Comparison of ENCODE assay signal across 8 mouse cellular contexts in the genomic region with DNA sequence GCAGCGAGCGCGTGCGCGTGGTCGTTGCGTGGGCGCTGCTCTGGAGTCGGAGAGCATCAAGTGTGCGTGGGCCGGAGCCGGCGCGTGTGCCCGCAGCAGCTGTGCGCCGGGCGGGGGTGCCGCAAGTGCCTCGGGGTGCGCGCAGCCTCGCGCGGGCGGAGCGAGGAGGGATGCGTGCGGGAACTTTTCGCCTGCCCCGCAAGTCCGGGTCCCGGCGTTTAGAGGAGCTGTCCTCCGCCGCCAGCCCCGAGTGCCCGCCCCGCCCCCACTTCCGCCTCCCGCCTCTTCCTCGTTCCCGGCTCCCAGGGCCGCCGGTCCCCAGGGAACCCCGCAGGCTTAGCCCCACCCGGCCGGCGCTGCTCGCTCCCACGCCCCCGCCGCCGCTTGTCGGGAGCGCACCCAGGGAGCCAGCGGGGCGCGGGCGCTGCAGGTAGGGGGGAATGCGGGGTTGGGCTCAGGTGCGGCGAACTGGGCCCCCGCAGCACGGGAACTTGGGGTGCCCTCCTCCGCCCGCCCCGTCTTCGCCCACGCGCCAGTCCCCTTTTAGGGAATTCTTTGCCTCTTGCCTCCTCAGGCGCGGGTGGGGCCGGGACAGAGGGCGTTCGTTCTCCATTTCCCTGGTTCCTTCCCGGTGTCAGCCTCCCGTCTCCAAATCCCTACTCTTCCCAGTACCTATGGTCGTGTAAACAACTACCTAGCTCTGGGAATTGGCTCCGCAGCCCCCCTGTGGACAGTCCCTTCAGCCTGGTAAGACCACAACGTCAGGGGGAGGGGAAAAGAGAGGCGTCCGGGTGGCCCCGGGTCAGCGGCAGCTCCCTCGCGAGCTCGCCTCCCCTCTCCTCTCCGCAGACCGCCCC. TPM values are rescaled to one million over a fixed set of nuclear protein-coding genes. Genes with fewer than 3 reads are reported as not detected.
DNase-seq lines count a peak whose midpoint lies in the region; ATAC-seq and TF ChIP-seq lines count a peak whose summit lies in the region.

No protein-coding gene starts in this region.

- H3K4me2 ChIP-seq in forebrain, embryonic 16.5 days (ENCODE audit: low read length): peak overlapping the region; percentile 99
- peak overlapping the region; percentile 83 for H3K4me2 ChIP-seq in liver, postnatal 0 days (ENCODE audit: low read depth, low read length)
- H3K4me2 ChIP-seq in neural tube, embryonic 13.5 days: peak overlapping the region; percentile 100

- no peak for TF ChIP-seq EP300 in liver, postnatal 0 days (IDR thresholded peaks at IDR 0.05; ENCODE audit: low read depth)

- H3K4me3 ChIP-seq in G1E (ENCODE audit: low read depth, low read length): peak overlapping the region; percentile 78
- peak overlapping the region; percentile 87 for H3K4me3 ChIP-seq in brown adipose tissue, adult 24 weeks (ENCODE audit: insufficient read depth, low read depth, low read length)
- H3K4me3 ChIP-seq in forebrain, embryonic 16.5 days (replicated peaks; ENCODE audit: low read length): peak overlapping the region; percentile 74
- H3K4me3 ChIP-seq in layer of hippocampus, adult 2 months: peak overlapping the region; percentile 89
- H3K4me3 ChIP-seq in liver, postnatal 0 days (ENCODE audit: low read depth, low read length): peak overlapping the region; percentile 56
- H3K4me3 ChIP-seq in neural tube, embryonic 13.5 days: peak overlapping the region; percentile 71

- peak overlapping the region; percentile 67 for H3K9ac ChIP-seq in forebrain, embryonic 16.5 days (replicated peaks; ENCODE audit: low read depth, low read length)
- H3K9ac ChIP-seq in liver, postnatal 0 days (replicated peaks): peak overlapping the region; percentile 57
- peak overlapping the region; percentile 78 for H3K9ac ChIP-seq in neural tube, embryonic 13.5 days

- ATAC-seq in G1E (ENCODE audit: extremely low read depth, insufficient number of reproducible peaks, low FRiP score, poor library complexity, severe bottlenecking): no peak; the same call in 1 of the 2 replicates
- peak; percentile 70 for ATAC-seq in forebrain, embryonic 16.5 days
- peak; percentile 47; the same call in 1 of the 2 replicates for ATAC-seq in liver, postnatal 0 days
- peak; percentile 63 for ATAC-seq in neural tube, embryonic 13.5 days (ENCODE audit: low read depth)
- no peak for ATAC-seq in erythroid progenitor cell, adult 5-6 weeks (replicated peaks; ENCODE audit: low FRiP score, poor library complexity, severe bottlenecking)

- peaks cover 26% of the 10 kb centered on the region for H3K4me1 ChIP-seq in G1E (ENCODE audit: insufficient read depth, low read depth, low read length)
- H3K4me1 ChIP-seq in brown adipose tissue, adult 24 weeks (ENCODE audit: control insufficient read depth, insufficient read depth, insufficient read length, low read length): no peaks in the 10 kb centered on the region
- peaks cover 16% of the 10 kb centered on the region for H3K4me1 ChIP-seq in forebrain, embryonic 16.5 days (replicated peaks; ENCODE audit: control insufficient read depth, insufficient read depth, low read length)
- peaks cover 7% of the 10 kb centered on the region; the same call in 1 of the 2 replicates for H3K4me1 ChIP-seq in liver, postnatal 0 days (ENCODE audit: insufficient read depth)
- peaks cover 21% of the 10 kb centered on the region for H3K4me1 ChIP-seq in neural tube, embryonic 13.5 days (replicated peaks)

- intact Hi-C loops in heart, postnatal 36 days (cut with DNase I): loop anchor here (1.0 kb wide), 2 partner anchors 25 to 27 kb away; no protein-coding TSS in a partner anchor

- H3K36me3 ChIP-seq in G1E (replicated peaks): peaks cover 47% of the 10 kb centered on the region
- peaks cover 5% of the 10 kb centered on the region; the same call in 1 of the 2 replicates for H3K36me3 ChIP-seq in forebrain, embryonic 16.5 days (ENCODE audit: control insufficient read depth, insufficient read depth)
- 0 out of 2 replicates have a peak, but pooled peaks cover 5% of the 10 kb centered on the region for H3K36me3 ChIP-seq in liver, postnatal 0 days (replicated peaks; ENCODE audit: insufficient read depth, low read length)
- peaks cover 11% of the 10 kb centered on the region for H3K36me3 ChIP-seq in neural tube, embryonic 13.5 days

- peaks cover 13% of the 10 kb centered on the region; the same call in 1 of the 2 replicates for H3K27me3 ChIP-seq in G1E (ENCODE audit: insufficient read depth, low read length)
- peaks cover 2% of the 10 kb centered on the region; the same call in 1 of the 2 replicates for H3K27me3 ChIP-seq in forebrain, embryonic 16.5 days (replicated peaks; ENCODE audit: control insufficient read depth, insufficient read depth, low read length)
- peaks cover 16% of the 10 kb centered on the region for H3K27me3 ChIP-seq in liver, postnatal 0 days (ENCODE audit: insufficient read depth, low read length)
- H3K27me3 ChIP-seq in neural tube, embryonic 13.5 days: peaks cover 27% of the 10 kb centered on the region

- H3K9me3 ChIP-seq in G1E (replicated peaks): no peaks in the 10 kb centered on the region
- H3K9me3 ChIP-seq in forebrain, embryonic 16.5 days (ENCODE audit: control insufficient read depth, low read length): no peaks in the 10 kb centered on the region
- no peaks in the 10 kb centered on the region for H3K9me3 ChIP-seq in liver, postnatal 0 days (ENCODE audit: low read length)
- no peaks in the 10 kb centered on the region for H3K9me3 ChIP-seq in neural tube, embryonic 13.5 days

- TF ChIP-seq CTCF in G1E (IDR thresholded peaks at IDR 0.05; ENCODE audit: low read depth, low read length): no peak
- no peak; the same call in 1 of the 2 replicates for TF ChIP-seq CTCF in layer of hippocampus, adult 2 months (conservative IDR thresholded peaks at IDR 0.05)
- no peak for TF ChIP-seq CTCF in liver, postnatal 0 days (IDR thresholded peaks at IDR 0.05; ENCODE audit: low read depth)

- DNase-seq in G1E (ENCODE audit: low spot score): peak; percentile 51
- peak; percentile 80 to 85 for DNase-seq in heart, postnatal 36 days
- peak in 1 of 2 experiments; percentile 74 for DNase-seq in layer of hippocampus, adult 2 months (ENCODE audit: low spot score in 2 of 2)
- peak; percentile 63 for DNase-seq in liver, postnatal 0 days

- H3K27ac ChIP-seq in brown adipose tissue, adult 24 weeks (replicated peaks; ENCODE audit: low read depth, low read length): peak overlapping the region; percentile 75
- H3K27ac ChIP-seq in forebrain, embryonic 16.5 days (ENCODE audit: low read length): no peak overlapping the region
- H3K27ac ChIP-seq in layer of hippocampus, adult 2 months: peak overlapping the region; percentile 99
- no peak overlapping the region for H3K27ac ChIP-seq in liver, postnatal 0 days (ENCODE audit: low read depth)
- H3K27ac ChIP-seq in neural tube, embryonic 13.5 days (replicated peaks): no peak overlapping the region

- WGBS in forebrain, embryonic 16.5 days: 0% methylated on average over 70 of the region's 90 CpGs
- WGBS in liver, postnatal 0 days (ENCODE audit: insufficient replicate concordance): under 1% methylated on average over 48 of the region's 90 CpGs
- under 1% methylated on average over 80 of the region's 90 CpGs for WGBS in neural tube, embryonic 13.5 days

RNA-seq across cellular contexts. Expression of gene Dbndd2, which starts 0.6 kb away (rescaled TPM):
- total RNA-seq in G1E (2014; fragmentation: Nextera tagmentation) (6.2 and 11.7 TPM in 2 replicates), G1E (2017) (5.5 and 8.9 TPM in 2 replicates)
- 22.3 and 25.1 TPM in 2 replicates for polyA plus RNA-seq in G1E (2012)
- polyA plus RNA-seq in brown adipose tissue, adult 24 weeks (2012; ENCODE audit: insufficient read depth, insufficient read length, missing spikeins): 23.0 and 26.8 TPM in 2 replicates
- 5.3 and 9.2 TPM in 2 replicates for polyA plus RNA-seq in forebrain, embryonic 16.5 days (2015; fragmentation: Nextera tagmentation; extraction: Ambion mirVana)
- 10 to 100 TPM; 14.3 to 15.8 TPM for total RNA-seq in heart, postnatal 36 days (2021)
- 100 to 1,000 TPM; 111 to 112 TPM for total RNA-seq in layer of hippocampus, adult 2 months (2021)
- polyA plus RNA-seq in liver, postnatal 0 days (2015; fragmentation: Nextera tagmentation; extraction: Ambion mirVana): 2.7 TPM in 2 replicates
- 10.3 and 11.9 TPM in 2 replicates for polyA plus RNA-seq in neural tube, embryonic 13.5 days (2015; fragmentation: Nextera tagmentation; extraction: Ambion mirVana)
- total RNA-seq in erythroid progenitor cell, adult 5-6 weeks (2015; ENCODE audit: low replicate concordance): 6.3 TPM in 1 of 2 replicates, not detected in the other
- total RNA-seq in erythroid progenitor cell, adult 5-6 weeks (2017; ENCODE audit: low replicate concordance): 0.61 TPM in 1 of 2 replicates, not detected in the other

RNA-seq across cellular contexts. Expression of gene Pigt, which starts 10.8 kb away (rescaled TPM):
- 68.5 and 84.3 TPM in 2 replicates for total RNA-seq in G1E (2014; fragmentation: Nextera tagmentation)
- total RNA-seq in G1E (2017): 22.9 and 23.2 TPM in 2 replicates
- 81.0 and 94.4 TPM in 2 replicates for polyA plus RNA-seq in G1E (2012)
- polyA plus RNA-seq in brown adipose tissue, adult 24 weeks (2012; ENCODE audit: insufficient read depth, insufficient read length, missing spikeins): 15.7 and 21.6 TPM in 2 replicates
- 58.6 and 68.3 TPM in 2 replicates for polyA plus RNA-seq in forebrain, embryonic 16.5 days (2015; fragmentation: Nextera tagmentation; extraction: Ambion mirVana)
- total RNA-seq in heart, postnatal 36 days (2021): 10 to 100 TPM; 34.2 to 35.6 TPM
- 10 to 100 TPM; 79.3 to 84.1 TPM for total RNA-seq in layer of hippocampus, adult 2 months (2021)
- polyA plus RNA-seq in liver, postnatal 0 days (2015; fragmentation: Nextera tagmentation; extraction: Ambion mirVana): 24.3 and 25.1 TPM in 2 replicates
- polyA plus RNA-seq in neural tube, embryonic 13.5 days (2015; fragmentation: Nextera tagmentation; extraction: Ambion mirVana): 69.1 and 71.8 TPM in 2 replicates
- total RNA-seq in erythroid progenitor cell, adult 5-6 weeks (2015; ENCODE audit: low replicate concordance): 18.0 and 22.7 TPM in 2 replicates
- 7.7 and 26.9 TPM in 2 replicates for total RNA-seq in erythroid progenitor cell, adult 5-6 weeks (2017; ENCODE audit: low replicate concordance)

RNA-seq across cellular contexts. Expression of gene Trp53tg5, which starts 13.0 kb away (rescaled TPM):
- not detected in 2 replicates for total RNA-seq in G1E (2014; fragmentation: Nextera tagmentation)
- 0.29 TPM in 1 of 2 replicates, not detected in the other for total RNA-seq in G1E (2017)
- not detected in 2 replicates for polyA plus RNA-seq in G1E (2012)
- polyA plus RNA-seq in brown adipose tissue, adult 24 weeks (2012; ENCODE audit: insufficient read depth, insufficient read length, missing spikeins): not detected in 2 replicates
- polyA plus RNA-seq in forebrain, embryonic 16.5 days (2015; fragmentation: Nextera tagmentation; extraction: Ambion mirVana): not detected in 2 replicates
- total RNA-seq in heart, postnatal 36 days (2021): not detected
- not detected for total RNA-seq in layer of hippocampus, adult 2 months (2021)
- not detected in 2 replicates for polyA plus RNA-seq in liver, postnatal 0 days (2015; fragmentation: Nextera tagmentation; extraction: Ambion mirVana)
- not detected in 2 replicates for polyA plus RNA-seq in neural tube, embryonic 13.5 days (2015; fragmentation: Nextera tagmentation; extraction: Ambion mirVana)
- total RNA-seq in erythroid progenitor cell, adult 5-6 weeks (2015; ENCODE audit: low replicate concordance): not detected in 2 replicates
- total RNA-seq in erythroid progenitor cell, adult 5-6 weeks (2017; ENCODE audit: low replicate concordance): not detected in 2 replicates

RNA-seq across cellular contexts. Expression of gene Gm20458, which starts 25.7 kb away (rescaled TPM):
- not detected in 2 replicates for total RNA-seq in G1E (2014; fragmentation: Nextera tagmentation)
- 13.4 and 13.5 TPM in 2 replicates for total RNA-seq in G1E (2017)
- polyA plus RNA-seq in G1E (2012): 4.6 and 5.5 TPM in 2 replicates
- 2.4 TPM in 1 of 2 replicates, not detected in the other for polyA plus RNA-seq in brown adipose tissue, adult 24 weeks (2012; ENCODE audit: insufficient read depth, insufficient read length, missing spikeins)
- 9.8 and 11.4 TPM in 2 replicates for polyA plus RNA-seq in forebrain, embryonic 16.5 days (2015; fragmentation: Nextera tagmentation; extraction: Ambion mirVana)
- total RNA-seq in heart, postnatal 36 days (2021): 1 to 10 TPM; 7.6 to 7.7 TPM
- total RNA-seq in layer of hippocampus, adult 2 months (2021): 1 to 10 TPM; 6.2 to 6.9 TPM
- polyA plus RNA-seq in liver, postnatal 0 days (2015; fragmentation: Nextera tagmentation; extraction: Ambion mirVana): 5.8 and 6.1 TPM in 2 replicates
- 3.3 and 7.7 TPM in 2 replicates for polyA plus RNA-seq in neural tube, embryonic 13.5 days (2015; fragmentation: Nextera tagmentation; extraction: Ambion mirVana)
- not detected in 2 replicates for total RNA-seq in erythroid progenitor cell, adult 5-6 weeks (2015; ENCODE audit: low replicate concordance)
- not detected in 2 replicates for total RNA-seq in erythroid progenitor cell, adult 5-6 weeks (2017; ENCODE audit: low replicate concordance)

RNA-seq across cellular contexts. Expression of gene Sys1, which starts 29.7 kb away (rescaled TPM):
- total RNA-seq in G1E (2014; fragmentation: Nextera tagmentation) (35.8 and 37.0 TPM in 2 replicates), G1E (2017) (50.6 and 75.5 TPM in 2 replicates)
- polyA plus RNA-seq in G1E (2012): 122 and 142 TPM in 2 replicates
- 24.4 and 27.2 TPM in 2 replicates for polyA plus RNA-seq in brown adipose tissue, adult 24 weeks (2012; ENCODE audit: insufficient read depth, insufficient read length, missing spikeins)
- 69.5 and 76.9 TPM in 2 replicates for polyA plus RNA-seq in forebrain, embryonic 16.5 days (2015; fragmentation: Nextera tagmentation; extraction: Ambion mirVana)
- 10 to 100 TPM; 23.0 to 24.6 TPM for total RNA-seq in heart, postnatal 36 days (2021)
- 10 to 100 TPM; 40.8 to 41.0 TPM for total RNA-seq in layer of hippocampus, adult 2 months (2021)
- 43.5 and 46.2 TPM in 2 replicates for polyA plus RNA-seq in liver, postnatal 0 days (2015; fragmentation: Nextera tagmentation; extraction: Ambion mirVana)
- polyA plus RNA-seq in neural tube, embryonic 13.5 days (2015; fragmentation: Nextera tagmentation; extraction: Ambion mirVana): 71.2 and 77.5 TPM in 2 replicates
- total RNA-seq in erythroid progenitor cell, adult 5-6 weeks (2015; ENCODE audit: low replicate concordance): 8.8 and 10.8 TPM in 2 replicates
- total RNA-seq in erythroid progenitor cell, adult 5-6 weeks (2017; ENCODE audit: low replicate concordance): 3.1 and 5.3 TPM in 2 replicates

Comparison
In these comparisons a context has a peak if more than half of its experiments do, and no peak if none do; other contexts are left out.
1. ATAC-seq: peak in forebrain, embryonic 16.5 days (single experiment), liver, postnatal 0 days (single experiment) and neural tube, embryonic 13.5 days (single experiment); none in G1E (single experiment) and erythroid progenitor cell, adult 5-6 weeks (single experiment).
2. H3K27ac ChIP-seq: peak in brown adipose tissue, adult 24 weeks (single experiment) and layer of hippocampus, adult 2 months (single experiment); none in forebrain, embryonic 16.5 days (single experiment), liver, postnatal 0 days (single experiment) and neural tube, embryonic 13.5 days (single experiment).
3. Peak in every context shown above with its lines, with median percentiles within 50 percentile points of each other: H3K4me3 ChIP-seq, H3K4me2 ChIP-seq and H3K9ac ChIP-seq.